Mouse (Mus musculus): ENCODE measurements around the gene Abhd17a.

DNA sequence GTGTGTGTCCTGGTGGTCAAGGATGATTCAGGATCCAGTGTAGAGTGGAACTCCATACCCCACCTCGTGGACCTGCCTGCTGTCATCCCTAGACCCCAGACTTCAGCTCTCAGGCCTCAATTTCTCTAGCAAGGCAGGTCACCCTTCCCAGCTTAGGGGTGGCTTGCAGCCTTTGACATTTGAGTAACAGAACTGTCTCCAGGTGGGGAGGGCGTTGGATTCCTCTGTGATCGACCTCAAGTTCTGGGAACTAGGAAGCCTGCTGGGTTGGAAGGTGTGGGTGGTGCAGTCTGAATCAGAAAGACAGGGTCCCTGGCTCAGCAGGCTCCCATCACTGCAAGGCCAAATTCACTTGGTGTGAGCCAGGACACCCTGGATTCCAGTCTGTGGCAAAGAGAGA, 15.2 kb downstream of the Abhd17a start:
- TF ChIP-seq EP300 (IDR thresholded peaks at IDR 0.05) (no peak), CTCF (IDR thresholded peaks at IDR 0.05) (no peak)
